Mouse (Mus musculus) E14TG2a.4 (cell line): ENCODE measurements around the gene Car10.

Source experiments
- H3K27me3 ChIP-seq: 2 replicates; pipeline ENCODE4 v1.6.1; 2014; ENCODE audit warnings: low read length, control low read depth; ENCODE audit not compliant: insufficient read depth
- H3K36me3 ChIP-seq: 2 replicates; pipeline ENCODE4 v1.6.1; 2014; ENCODE audit warnings: low read length, control low read depth; ENCODE audit not compliant: insufficient read depth
- H3K4me1 ChIP-seq: replicated peaks from 2 replicates; pipeline ENCODE4 v1.6.1; 2014; ENCODE audit warnings: low read depth, low read length, control low read depth
- H3K4me3 ChIP-seq: replicated peaks from 2 replicates; pipeline ENCODE4 v1.5.1; 2014; ENCODE audit warnings: mild to moderate bottlenecking, low read length
- H3K9me3 ChIP-seq: 2 replicates; pipeline ENCODE4 v1.6.1; 2014; ENCODE audit warnings: low read length, control low read depth
- CTCF ChIP-seq: conservative IDR thresholded peaks from 2 replicates; pipeline ENCODE4 v1.5.1; 2014; ENCODE audit warnings: low read length
- NANOG ChIP-seq: IDR thresholded peaks from 2 replicates; pipeline ENCODE4 v1.6.1; 2014; ENCODE audit warnings: borderline replicate concordance, low read length, mixed read lengths
- POU5F1 ChIP-seq: IDR thresholded peaks from 2 replicates; pipeline ENCODE4 v1.6.1; 2014; ENCODE audit warnings: low read length, borderline replicate concordance

Car10 gene

DNA sequence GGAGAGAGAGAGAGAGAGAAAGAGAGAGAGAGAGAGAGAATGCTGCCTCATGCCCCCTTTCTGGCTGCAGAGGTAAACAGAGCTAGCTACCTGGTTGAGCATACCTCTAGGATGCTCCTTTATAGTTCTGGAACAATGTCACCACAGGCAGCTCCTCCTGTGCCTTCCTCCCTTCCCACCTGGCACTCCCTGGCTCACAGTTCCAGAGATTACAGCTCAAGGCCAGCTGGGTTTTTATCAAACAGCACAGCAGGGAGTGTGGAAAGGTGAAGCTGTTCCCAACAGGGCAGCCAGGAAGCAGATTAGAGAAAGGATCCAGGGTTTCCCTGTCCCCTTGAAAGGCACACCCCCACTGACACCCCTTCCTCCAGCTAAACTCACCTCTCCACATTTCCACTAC, 517.0 kb downstream of the Car10 start:
- Histone ChIP-seq H3K27me3 (peaks cover 16% of the 10 kb centered on the region; the same call in 1 of the 2 replicates), H3K9me3 (peaks cover 11% of the 10 kb centered on the region), H3K4me1 (peaks cover 52% of the 10 kb centered on the region), H3K4me3 (no peak overlapping the region), H3K36me3 (no peaks in the 10 kb centered on the region)
- peak; percentile 62; the same call in 1 of the 2 replicates for TF ChIP-seq NANOG
- TF ChIP-seq CTCF: no peak

DNA sequence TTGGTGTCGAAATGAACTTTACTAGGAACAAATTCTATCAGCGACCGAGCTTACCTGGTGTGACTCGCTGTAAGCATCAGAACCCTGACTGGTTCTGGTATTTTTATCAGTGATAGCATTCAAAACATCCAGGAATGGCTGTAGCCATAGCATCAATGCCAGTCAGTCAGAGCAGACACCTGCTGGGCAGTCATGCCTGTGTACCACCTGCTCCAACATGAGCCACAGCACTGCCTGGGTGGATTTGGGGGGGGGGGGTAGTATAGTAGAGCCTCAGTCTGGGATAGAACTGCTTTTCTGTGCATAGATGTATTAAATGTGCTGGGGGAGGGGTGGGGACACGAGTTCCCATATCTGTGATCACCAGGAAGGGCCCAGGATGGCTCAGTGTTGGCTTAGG, 525.8 kb downstream of the Car10 start:
- Histone ChIP-seq H3K27me3 (no peaks in the 10 kb centered on the region), H3K4me1 (no peaks in the 10 kb centered on the region), H3K9me3 (no peaks in the 10 kb centered on the region), H3K36me3 (no peaks in the 10 kb centered on the region), H3K4me3 (no peak overlapping the region)
- TF ChIP-seq NANOG (no peak), POU5F1 (no peak), CTCF (no peak)

DNA sequence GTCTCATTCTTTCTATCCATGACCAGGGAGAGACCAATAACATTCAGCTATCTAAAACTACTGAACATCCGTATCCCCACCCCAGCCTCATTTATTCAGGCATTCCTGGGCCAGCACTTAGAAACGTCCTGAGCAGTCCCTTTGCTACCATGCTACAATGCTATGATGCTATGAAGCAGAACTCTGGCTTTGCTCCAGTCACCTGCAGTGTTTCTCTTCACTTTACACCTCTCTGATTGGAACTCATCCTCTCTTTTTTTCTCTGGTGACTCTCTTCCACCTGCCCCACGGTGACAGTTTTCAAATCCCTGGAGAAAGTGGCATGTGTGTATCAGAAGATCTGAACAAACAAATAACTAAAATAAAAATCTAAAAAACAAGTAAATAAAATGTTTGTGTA, 541.6 kb downstream of the Car10 start:
- Histone ChIP-seq H3K27me3 (no peaks in the 10 kb centered on the region), H3K9me3 (no peaks in the 10 kb centered on the region), H3K36me3 (no peaks in the 10 kb centered on the region), H3K4me3 (no peak overlapping the region), H3K4me1 (peaks cover 10% of the 10 kb centered on the region)
- TF ChIP-seq POU5F1: no peak
- TF ChIP-seq NANOG: no peak
- no peak for TF ChIP-seq CTCF

DNA sequence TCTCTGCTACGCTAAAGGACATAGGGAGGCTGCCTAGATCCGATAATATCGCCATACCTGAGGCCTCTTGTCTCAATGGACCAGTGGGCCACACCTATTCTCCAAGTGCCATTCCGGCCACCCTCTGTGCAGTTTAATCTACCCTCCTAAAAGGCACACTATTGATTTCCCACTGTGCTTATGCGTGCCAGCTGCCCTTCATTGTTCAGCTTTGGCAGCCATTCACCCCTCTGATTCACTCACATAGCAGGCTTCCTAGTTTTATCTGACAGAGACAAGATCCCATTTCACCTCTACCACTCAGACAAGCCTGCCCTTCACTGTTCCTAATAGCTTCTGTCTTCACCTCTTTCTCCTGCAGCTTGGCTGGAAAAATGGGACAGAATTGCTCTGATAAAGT, 543.1 kb downstream of the Car10 start:
- no peak overlapping the region for H3K4me3 ChIP-seq
- TF ChIP-seq CTCF (no peak), POU5F1 (no peak), NANOG (no peak)
- peaks cover 10% of the 10 kb centered on the region for H3K4me1 ChIP-seq
- no peaks in the 10 kb centered on the region for H3K27me3 ChIP-seq
- H3K9me3 ChIP-seq: no peaks in the 10 kb centered on the region
- no peaks in the 10 kb centered on the region for H3K36me3 ChIP-seq

DNA sequence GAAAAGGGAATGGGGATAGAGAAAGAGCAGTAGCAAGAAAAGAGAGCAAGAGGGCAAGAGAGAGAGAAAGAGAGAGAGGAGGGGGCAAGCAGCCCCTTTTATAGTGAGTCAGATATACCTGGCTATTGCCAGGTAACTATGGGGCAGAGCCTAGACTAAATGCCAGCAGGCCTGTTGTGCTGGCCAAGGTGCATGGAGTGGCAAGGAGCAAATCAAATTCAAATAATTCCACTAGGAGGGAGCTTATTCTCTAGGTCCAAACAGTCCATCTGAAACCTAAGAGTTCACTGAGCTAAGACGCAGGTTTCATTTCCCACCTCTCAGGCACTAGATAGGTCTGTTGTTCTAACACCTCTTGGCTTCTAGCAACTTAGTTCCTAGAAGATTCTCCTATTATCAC, 544.5 kb downstream of the Car10 start:
- Histone ChIP-seq H3K4me3 (no peak overlapping the region), H3K9me3 (no peaks in the 10 kb centered on the region), H3K27me3 (no peaks in the 10 kb centered on the region), H3K36me3 (no peaks in the 10 kb centered on the region), H3K4me1 (peaks cover 10% of the 10 kb centered on the region)
- no peak for TF ChIP-seq CTCF
- no peak for TF ChIP-seq POU5F1
- TF ChIP-seq NANOG: no peak

DNA sequence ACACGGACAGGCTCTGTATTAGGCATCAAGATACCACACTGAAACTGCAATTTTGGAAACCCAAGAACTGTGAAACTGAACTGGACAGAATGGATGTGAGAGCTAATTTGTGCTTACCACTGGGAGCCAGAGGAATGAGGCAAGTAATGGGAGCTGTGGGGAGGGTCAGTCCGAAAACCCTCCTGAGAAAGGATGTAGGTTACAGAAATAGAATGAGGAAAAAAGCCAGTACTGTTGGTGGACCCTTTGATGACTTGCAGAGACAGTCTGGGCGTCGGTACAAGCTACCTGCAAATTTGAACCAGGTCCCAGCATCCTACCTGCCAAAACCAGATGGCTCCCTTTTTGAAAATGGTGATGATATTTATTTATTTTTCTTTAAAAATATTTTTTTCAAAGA, 545.2 kb downstream of the Car10 start:
- H3K36me3 ChIP-seq: no peaks in the 10 kb centered on the region
- peaks cover 10% of the 10 kb centered on the region for H3K4me1 ChIP-seq
- H3K4me3 ChIP-seq: no peak overlapping the region
- no peak for TF ChIP-seq NANOG
- TF ChIP-seq CTCF: no peak
- no peak for TF ChIP-seq POU5F1
- no peaks in the 10 kb centered on the region for H3K27me3 ChIP-seq
- H3K9me3 ChIP-seq: no peaks in the 10 kb centered on the region

DNA sequence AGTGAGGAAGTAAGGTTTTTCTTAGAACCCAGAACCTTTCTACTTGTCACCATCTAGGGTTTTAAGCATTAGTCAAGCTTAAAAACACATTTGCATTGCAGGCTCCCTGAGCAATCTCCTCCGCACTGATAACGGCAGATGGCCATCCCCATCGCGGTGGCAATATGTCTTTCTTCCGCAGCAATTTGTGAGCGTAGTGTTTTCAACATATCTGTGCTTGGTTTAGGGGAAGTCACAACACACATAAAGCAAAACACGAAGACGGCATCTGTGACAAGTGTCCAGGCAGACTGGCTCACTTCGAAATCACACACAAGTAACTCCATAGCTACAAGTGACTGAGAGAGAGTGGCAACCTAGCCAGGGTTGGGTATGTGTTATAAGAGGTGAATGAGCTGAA, 545.6 kb downstream of the Car10 start:
- H3K36me3 ChIP-seq: no peaks in the 10 kb centered on the region
- peaks cover 10% of the 10 kb centered on the region for H3K4me1 ChIP-seq
- H3K9me3 ChIP-seq: no peaks in the 10 kb centered on the region
- no peak overlapping the region for H3K4me3 ChIP-seq
- no peaks in the 10 kb centered on the region for H3K27me3 ChIP-seq
- TF ChIP-seq NANOG: no peak
- no peak for TF ChIP-seq POU5F1
- no peak for TF ChIP-seq CTCF

DNA sequence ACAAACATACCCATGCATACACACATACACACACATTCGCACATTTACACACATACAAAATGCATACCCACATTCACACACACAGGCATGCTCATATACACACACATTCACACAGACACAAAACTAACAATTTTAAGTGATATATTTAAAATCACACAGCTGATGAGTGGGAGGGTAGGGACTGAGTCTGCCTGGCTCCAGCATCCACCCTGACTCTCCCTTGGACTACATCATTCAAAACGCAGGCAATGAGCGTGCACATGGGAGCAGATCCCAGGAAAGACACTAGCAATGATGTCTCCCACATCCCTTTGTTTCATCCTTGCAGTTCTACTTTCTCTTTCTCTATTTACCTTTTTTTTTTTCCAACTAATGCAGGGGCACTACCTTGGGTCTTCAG, 548.4 kb downstream of the Car10 start:
- TF ChIP-seq CTCF (no peak), POU5F1 (no peak), NANOG (no peak)
- no peaks in the 10 kb centered on the region for H3K36me3 ChIP-seq
- H3K27me3 ChIP-seq: peaks cover 2% of the 10 kb centered on the region; the same call in 1 of the 2 replicates
- H3K4me1 ChIP-seq: peaks cover 4% of the 10 kb centered on the region
- no peaks in the 10 kb centered on the region for H3K9me3 ChIP-seq
- H3K4me3 ChIP-seq: no peak overlapping the region
